Mouse (Mus musculus) MEL (cell line): ENCODE data around the gene Itprip. TPM values are rescaled to one million over a fixed set of nuclear protein-coding genes. Genes with fewer than 3 reads are reported as not detected.

Source experiments
- DNase-seq: peaks from one replicate; pipeline ENCODE4 v3.0.0; 2011; ENCODE audit warnings: low read depth, low spot score
- H3K27ac ChIP-seq: 2 replicates; pipeline ENCODE4 v1.5.1; 2012; ENCODE audit warnings: low read depth, mild to moderate bottlenecking, control low read depth, low read length, moderate library complexity; ENCODE audit not compliant: control insufficient read depth
- H3K27me3 ChIP-seq, 2 experiments: fragments of 150-350 bp in 1 of 2; sonication (generic) in 1 of 2; 2 replicates each; pipeline ENCODE4 v1.6.1; 2012; ENCODE audit warnings: low read length in 2 of 2, mild to moderate bottlenecking in 2 of 2, improper control_type of control experiment in 1 of 2, moderate library complexity in 1 of 2; ENCODE audit not compliant: insufficient read depth in 2 of 2, control insufficient read depth in 1 of 2
- H3K36me3 ChIP-seq, 2 experiments: 2 replicates each; pipeline ENCODE4 v1.6.1; 2012 to 2014; ENCODE audit warnings: low read length in 2 of 2, improper control_type of control experiment in 1 of 2, inconsistent platforms in 1 of 2, mild to moderate bottlenecking in 1 of 2; ENCODE audit not compliant: insufficient read depth in 2 of 2, control insufficient read depth in 1 of 2
- H3K4me1 ChIP-seq, 2 experiments: fragments of 150-350 bp in 1 of 2; sonication (generic) in 1 of 2; 2 replicates each; pipeline ENCODE4 v1.6.1; 2012; ENCODE audit warnings: low read length in 2 of 2, improper control_type of control experiment in 1 of 2, mild to moderate bottlenecking in 1 of 2; ENCODE audit not compliant: insufficient read depth in 2 of 2, control insufficient read depth in 1 of 2
- H3K4me3 ChIP-seq, 2 experiments: fragments of 150-350 bp in 1 of 2; sonication (generic) in 1 of 2; 2 replicates each; pipeline ENCODE4 v1.5.1; 2012; ENCODE audit warnings: low read depth in 2 of 2, low read length in 2 of 2, mild to moderate bottlenecking in 2 of 2, moderate library complexity in 2 of 2, control low read depth in 1 of 2, improper control_type of control experiment in 1 of 2; ENCODE audit not compliant: control insufficient read depth in 1 of 2, insufficient read depth in 1 of 2
- H3K79me2 ChIP-seq: 2 replicates; pipeline ENCODE4 v1.6.1; 2012; ENCODE audit warnings: mild to moderate bottlenecking, low read length, moderate library complexity; ENCODE audit not compliant: control insufficient read depth, poor library complexity, insufficient read depth
- H3K9ac ChIP-seq: 2 replicates; pipeline ENCODE4 v1.6.1; 2012; ENCODE audit warnings: low read depth, mild to moderate bottlenecking, control low read depth, low read length, moderate library complexity; ENCODE audit not compliant: control insufficient read depth, poor library complexity, severe bottlenecking
- H3K9me3 ChIP-seq: fragments of 150-350 bp; sonication (generic); replicated peaks from 2 replicates; pipeline ENCODE4 v1.6.1; 2012; ENCODE audit warnings: mild to moderate bottlenecking, low read length, improper control_type of control experiment, moderate library complexity; ENCODE audit not compliant: insufficient read depth
- E2F4 ChIP-seq: IDR thresholded peaks from 2 replicates; pipeline ENCODE4 v1.6.1; 2011; ENCODE audit warnings: low read depth, low read length, improper control_type of control experiment, borderline replicate concordance
- ETS1 ChIP-seq: IDR thresholded peaks from 2 replicates; pipeline ENCODE4 v1.6.1; 2012; ENCODE audit warnings: low read depth, mild to moderate bottlenecking, inconsistent platforms, low read length, improper control_type of control experiment, moderate library complexity
- HCFC1 ChIP-seq: IDR thresholded peaks from 2 replicates; pipeline ENCODE4 v1.6.1; 2012; ENCODE audit warnings: low read depth, mild to moderate bottlenecking, inconsistent platforms, low read length, improper control_type of control experiment, moderate library complexity
- JUND ChIP-seq: IDR thresholded peaks from 2 replicates; pipeline ENCODE4 v1.6.1; 2011; ENCODE audit warnings: low read depth, mild to moderate bottlenecking, improper control_type of control experiment, low read length
- MAFK ChIP-seq: IDR thresholded peaks from 2 replicates; pipeline ENCODE4 v1.6.1; 2011; ENCODE audit warnings: low read depth, mild to moderate bottlenecking, low read length, improper control_type of control experiment, borderline replicate concordance
- NRF1 ChIP-seq: IDR thresholded peaks from 2 replicates; pipeline ENCODE4 v1.6.1; 2014; ENCODE audit warnings: low read depth, mild to moderate bottlenecking, inconsistent platforms, low read length, improper control_type of control experiment, moderate library complexity; ENCODE audit not compliant: poor library complexity, insufficient read depth, severe bottlenecking
- POLR2A ChIP-seq, 2 experiments: IDR thresholded peaks; 2 replicates each; pipeline ENCODE4 v1.6.1; 2011 to 2012; ENCODE audit warnings: low read length in 2 of 2, mild to moderate bottlenecking in 2 of 2, control low read depth in 1 of 2, improper control_type of control experiment in 1 of 2, low read depth in 1 of 2, moderate library complexity in 1 of 2; ENCODE audit not compliant: control insufficient read depth in 1 of 2, insufficient read depth in 1 of 2, poor library complexity in 1 of 2
- POLR2AphosphoS5 ChIP-seq: IDR thresholded peaks from 2 replicates; pipeline ENCODE4 v1.6.1; 2012; ENCODE audit warnings: low read depth, borderline replicate concordance, mild to moderate bottlenecking, inconsistent platforms, low read length, moderate library complexity, mixed read lengths
- RAD21 ChIP-seq: IDR thresholded peaks from 2 replicates; pipeline ENCODE4 v1.6.1; 2011; ENCODE audit warnings: mild to moderate bottlenecking, low read depth, low read length, improper control_type of control experiment
- RCOR1 ChIP-seq: IDR thresholded peaks from 2 replicates; pipeline ENCODE4 v1.6.1; 2012; ENCODE audit warnings: low read depth, mild to moderate bottlenecking, inconsistent platforms, low read length, improper control_type of control experiment
- SIN3A ChIP-seq: IDR thresholded peaks from 2 replicates; pipeline ENCODE4 v1.6.1; 2012; ENCODE audit warnings: low read length, improper control_type of control experiment, inconsistent platforms
- TBP ChIP-seq: IDR thresholded peaks from 2 replicates; pipeline ENCODE4 v1.8.0; 2011; ENCODE audit warnings: low read depth, low read length, improper control_type of control experiment
- UBTF ChIP-seq: IDR thresholded peaks from 2 replicates; pipeline ENCODE4 v1.6.1; 2012; ENCODE audit warnings: low read depth, mild to moderate bottlenecking, inconsistent platforms, low read length, improper control_type of control experiment, moderate library complexity, borderline replicate concordance; ENCODE audit not compliant: insufficient read depth
- USF1 ChIP-seq: IDR thresholded peaks from 2 replicates; pipeline ENCODE4 v1.6.1; 2014; ENCODE audit warnings: low read depth, mild to moderate bottlenecking, inconsistent platforms, low read length, improper control_type of control experiment, moderate library complexity
- USF2 ChIP-seq, 2 experiments: IDR thresholded peaks; 2 replicates each; pipeline ENCODE4 v1.6.1; 2011 to 2012; ENCODE audit warnings: improper control_type of control experiment in 2 of 2, low read length in 2 of 2, borderline replicate concordance in 1 of 2, inconsistent platforms in 1 of 2, low read depth in 1 of 2, mild to moderate bottlenecking in 1 of 2; ENCODE audit not compliant: insufficient read depth in 1 of 2
- ZC3H11A ChIP-seq: IDR thresholded peaks from 2 replicates; pipeline ENCODE4 v1.6.1; 2012; ENCODE audit warnings: low read depth, mild to moderate bottlenecking, inconsistent platforms, low read length, improper control_type of control experiment
- polyA plus RNA-seq, 2 experiments: library from polyadenylated mRNA; stranded (reverse) in 1 of 2; unstranded in 1 of 2; fragments of >175 nt in 1 of 2; fragments of >200 nt in 1 of 2; gene quantifications; 2 replicates each; pipeline versions ENCODE4 v1.2.1 to v1.2.4; 2012; ENCODE audit warnings: low replicate concordance in 2 of 2, low read depth in 1 of 2; ENCODE audit not compliant: insufficient read length in 2 of 2, insufficient read depth in 1 of 2, missing spikeins in 1 of 2
- total RNA-seq: library from RNA; depleted of rRNA; stranded (reverse); fragments of 300-350 nt; gene quantifications from 2 replicates; pipeline ENCODE4 v1.2.3, GENCODE M21; 2012

Itprip gene
- total and polyA plus RNA-seq, 3 experiments: 26.3 to 26.9 TPM; not detected in 1

DNA sequence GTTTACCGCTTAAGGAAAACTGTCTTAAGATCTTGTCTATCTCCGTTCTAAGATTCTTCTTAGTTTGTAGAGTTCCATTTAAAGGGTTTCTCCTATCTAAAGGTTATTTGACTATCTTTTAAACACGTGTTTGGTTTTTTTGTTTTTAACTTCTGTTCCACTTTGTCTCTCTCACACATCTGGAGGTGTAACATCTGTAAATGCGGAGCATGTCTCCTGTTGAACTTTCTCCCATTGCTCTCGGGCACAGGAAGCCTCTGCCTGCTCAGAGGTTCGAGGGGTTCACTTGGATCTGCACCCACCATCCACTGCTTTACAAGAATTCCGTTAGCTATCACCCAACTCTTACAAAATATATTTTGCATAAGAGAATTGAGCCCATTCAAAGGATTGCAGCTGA lies 37.6 kb downstream of the Itprip start:
- H3K9me3 ChIP-seq: no peaks in the 10 kb centered on the region
- no peak overlapping the region for H3K27ac ChIP-seq
- no peaks in the 10 kb centered on the region for H3K79me2 ChIP-seq
- H3K36me3 ChIP-seq: peaks cover 0 to 2% of the 10 kb centered on the region in 2 experiments; a peak in 1 of 4 replicates
- no peak overlapping the region for H3K9ac ChIP-seq
- H3K4me3 ChIP-seq: no peak overlapping the region
- DNase-seq: no peak
- 0 out of 4 replicates have a peak, but pooled peaks cover 0 to 3% of the 10 kb centered on the region in 2 experiments for H3K4me1 ChIP-seq
- H3K27me3 ChIP-seq: peaks cover 0 to 2% of the 10 kb centered on the region in 2 experiments; a peak in 1 of 4 replicates
- TF ChIP-seq JUND (no peak), POLR2AphosphoS5 (no peak)

DNA sequence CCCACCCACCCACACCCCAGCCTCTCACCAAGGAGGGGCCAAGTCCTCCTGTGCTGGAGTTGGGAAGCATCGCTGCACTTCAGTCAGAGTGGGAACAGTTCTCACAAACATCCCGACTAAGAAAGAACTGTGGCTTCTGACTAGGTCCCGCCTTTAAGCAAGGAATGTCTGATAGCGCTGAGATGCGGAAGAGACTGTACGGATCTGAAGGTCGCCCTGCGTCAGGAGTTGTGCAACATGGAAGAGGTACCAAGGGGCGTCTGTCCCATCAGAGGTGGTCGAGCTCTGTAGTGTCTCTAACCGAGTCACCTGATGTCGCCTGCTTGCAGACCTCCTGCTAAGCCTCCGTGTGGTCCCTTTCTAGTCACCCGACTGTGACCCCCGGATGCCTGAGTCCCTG lies 42.8 kb downstream of the Itprip start:
- Histone ChIP-seq H3K4me3 (no peak overlapping the region), H3K79me2 (no peaks in the 10 kb centered on the region), H3K27ac (no peak overlapping the region), H3K9me3 (no peaks in the 10 kb centered on the region), H3K9ac (no peak overlapping the region), H3K36me3 (no peaks in the 10 kb centered on the region), H3K27me3 (peaks cover 0 to 2% of the 10 kb centered on the region in 2 experiments; a peak in 1 of 4 replicates), H3K4me1 (no peaks in the 10 kb centered on the region)
- TF ChIP-seq SIN3A (no peak), POLR2A (IDR thresholded peaks at IDR 0.05; ENCODE audit: control insufficient read depth in 1 of 2, insufficient read depth in 1 of 2, low read depth in 1 of 2, low read length in 2 of 2, poor library complexity in 1 of 2) (no peak), TBP (no peak), ZC3H11A (no peak), POLR2AphosphoS5 (no peak), HCFC1 (no peak), UBTF (no peak), USF1 (no peak), E2F4 (no peak), RCOR1 (no peak), USF2 (IDR thresholded peaks at IDR 0.05; ENCODE audit: borderline replicate concordance in 1 of 2, insufficient read depth in 1 of 2, low read depth in 1 of 2, low read length in 2 of 2) (no peak)
- DNase-seq: no peak

DNA sequence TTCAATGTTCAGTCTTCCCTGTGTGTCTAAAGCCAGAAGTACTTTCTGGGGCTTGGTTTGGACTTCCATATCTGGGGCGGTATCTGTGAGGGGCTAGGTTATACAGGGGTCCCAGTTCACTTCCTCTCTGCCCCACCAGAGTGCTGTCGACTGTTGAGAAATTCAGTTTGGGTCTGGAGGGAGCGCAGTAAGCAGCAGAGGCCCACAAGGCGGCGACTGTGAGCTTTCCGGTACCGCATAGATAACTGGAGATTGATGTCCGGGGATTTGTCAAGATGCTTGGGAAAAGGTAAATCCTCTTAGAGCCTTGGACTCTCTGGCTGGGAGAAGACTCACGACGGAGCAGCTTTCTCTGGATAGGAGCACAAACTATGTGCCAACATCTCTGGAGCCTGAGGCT lies 47.6 kb downstream of the Itprip start:
- no peaks in the 10 kb centered on the region for H3K36me3 ChIP-seq
- no peak overlapping the region for H3K27ac ChIP-seq
- H3K9ac ChIP-seq: no peak overlapping the region
- H3K9me3 ChIP-seq: no peaks in the 10 kb centered on the region
- H3K4me1 ChIP-seq: no peaks in the 10 kb centered on the region; a peak in 1 of 4 replicates
- H3K79me2 ChIP-seq: no peaks in the 10 kb centered on the region
- no peak overlapping the region for H3K4me3 ChIP-seq
- no peaks in the 10 kb centered on the region for H3K27me3 ChIP-seq
- TF ChIP-seq ETS1: no peak
- no peak for TF ChIP-seq RAD21
- no peak for TF ChIP-seq MAFK
- TF ChIP-seq NRF1: no peak
- no peak for DNase-seq
